Mouse (Mus musculus) spleen, adult 2 months (tissue): ENCODE measurements at regions not wholly inside any gene's neighbourhood (a gene's known extent, or its start where the extent isn't known, plus 50 kb on each side); places are given as distances from the start of the nearest gene placed in this dataset.

Experiments used
- DNase-seq, 2 experiments: peaks; one replicate each; pipeline versions ENCODE4 v3.0.0 to v3.0.0-alpha.2; 2012 to 2021; ENCODE audit warnings: low spot score in 2 of 2, low read depth in 1 of 2
- H3K27ac ChIP-seq: fragments of 200-500 bp; 2 replicates; pipeline ENCODE4 v1.5.1; 2012; ENCODE audit warnings: low read length, inconsistent platforms; ENCODE audit not compliant: insufficient read depth
- H3K27me3 ChIP-seq: fragments of 200-500 bp; 2 replicates; pipeline ENCODE4 v1.6.1; 2012; ENCODE audit warnings: mild to moderate bottlenecking, moderate library complexity, low read length, inconsistent platforms; ENCODE audit not compliant: control insufficient read depth, insufficient read depth
- H3K36me3 ChIP-seq: fragments of 200-500 bp; 2 replicates; pipeline ENCODE4 v1.6.1; 2012; ENCODE audit warnings: mild to moderate bottlenecking, low read length, inconsistent platforms; ENCODE audit not compliant: control insufficient read depth, insufficient read depth
- H3K4me1 ChIP-seq: fragments of 200-500 bp; 2 replicates; pipeline ENCODE4 v1.6.1; 2011; ENCODE audit warnings: inconsistent platforms; ENCODE audit not compliant: control insufficient read depth, insufficient read depth, insufficient read length
- H3K4me3 ChIP-seq: fragments of 200-500 bp; 2 replicates; pipeline ENCODE4 v1.5.1; 2011; ENCODE audit warnings: mild to moderate bottlenecking, inconsistent platforms; ENCODE audit not compliant: insufficient read depth, insufficient read length; ENCODE audit errors: extremely low read depth
- CTCF ChIP-seq: fragments of 200-500 bp; IDR thresholded peaks from 2 replicates; pipeline ENCODE4 v1.5.1; 2011; ENCODE audit warnings: mild to moderate bottlenecking, inconsistent platforms; ENCODE audit not compliant: insufficient read depth, insufficient read length, insufficient replicate concordance; ENCODE audit errors: extremely low read depth
- POLR2A ChIP-seq: fragments of 200-500 bp; IDR thresholded peaks from 2 replicates; pipeline ENCODE4 v1.6.1; 2011; ENCODE audit warnings: low read depth, low read length, inconsistent platforms
- WGBS: fragments of 180-500 bp; shearing (Covaris S2); methylation state at CpG from one replicate; pipeline ENCODE4 v1.1.7; 2018; 5-methylcytosine and 5-hydroxymethylcytosine counted together

DNA sequence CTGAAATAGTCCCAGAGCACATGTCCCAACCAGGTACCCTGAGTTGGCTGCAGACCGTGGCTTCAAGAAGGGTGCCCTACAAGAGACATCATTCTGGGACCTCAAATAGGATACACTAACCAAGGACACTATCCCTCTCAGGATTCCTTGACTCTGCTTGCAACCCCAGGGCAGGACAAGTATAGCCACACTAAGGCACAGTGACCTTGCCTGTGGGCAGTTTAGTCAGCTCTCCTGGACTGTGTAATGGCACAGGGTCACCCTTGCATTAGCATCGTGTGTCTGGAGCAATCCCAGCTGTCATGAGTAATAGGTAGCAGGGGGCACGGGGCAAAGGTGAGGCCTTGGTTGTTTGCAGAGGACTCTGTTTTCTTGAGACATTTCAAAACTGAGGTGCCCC lies 260.9 kb upstream of the Cdh4 start:
- no peaks in the 10 kb centered on the region for H3K4me1 ChIP-seq
- TF ChIP-seq CTCF: no peak
- no peak for TF ChIP-seq POLR2A
- no peak overlapping the region for H3K27ac ChIP-seq
- no peaks in the 10 kb centered on the region for H3K36me3 ChIP-seq
- H3K27me3 ChIP-seq: no peaks in the 10 kb centered on the region
- WGBS: 90% methylated on average over 3 of the region's 3 CpGs
- no peak overlapping the region for H3K4me3 ChIP-seq
- no peak for DNase-seq

DNA sequence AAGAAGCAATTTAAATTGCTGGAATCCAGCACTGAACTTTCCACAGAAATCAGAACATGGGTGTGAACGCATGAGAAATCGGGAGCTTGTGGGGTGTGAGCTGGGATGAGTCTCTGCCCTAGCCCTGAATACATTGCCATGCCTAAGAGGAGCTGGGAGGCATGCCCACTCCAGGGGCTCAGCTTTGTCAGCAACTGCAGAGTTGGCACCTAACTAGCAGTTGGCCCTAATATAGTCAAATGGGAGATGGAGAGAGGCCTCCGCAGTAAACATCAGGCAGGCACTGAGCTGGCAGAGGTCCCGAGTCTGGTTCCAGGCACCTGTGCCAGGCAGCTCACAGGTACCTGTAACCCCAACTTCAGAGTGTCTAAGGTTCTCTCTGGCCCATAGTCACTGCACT lies 260.1 kb upstream of the Cdh4 start:
- Histone ChIP-seq H3K4me3 (no peak overlapping the region), H3K36me3 (no peaks in the 10 kb centered on the region), H3K27me3 (no peaks in the 10 kb centered on the region), H3K4me1 (no peaks in the 10 kb centered on the region), H3K27ac (no peak overlapping the region)
- no peak for DNase-seq
- TF ChIP-seq CTCF (no peak), POLR2A (no peak)
- WGBS: 90% methylated on average over 4 of the region's 4 CpGs

DNA sequence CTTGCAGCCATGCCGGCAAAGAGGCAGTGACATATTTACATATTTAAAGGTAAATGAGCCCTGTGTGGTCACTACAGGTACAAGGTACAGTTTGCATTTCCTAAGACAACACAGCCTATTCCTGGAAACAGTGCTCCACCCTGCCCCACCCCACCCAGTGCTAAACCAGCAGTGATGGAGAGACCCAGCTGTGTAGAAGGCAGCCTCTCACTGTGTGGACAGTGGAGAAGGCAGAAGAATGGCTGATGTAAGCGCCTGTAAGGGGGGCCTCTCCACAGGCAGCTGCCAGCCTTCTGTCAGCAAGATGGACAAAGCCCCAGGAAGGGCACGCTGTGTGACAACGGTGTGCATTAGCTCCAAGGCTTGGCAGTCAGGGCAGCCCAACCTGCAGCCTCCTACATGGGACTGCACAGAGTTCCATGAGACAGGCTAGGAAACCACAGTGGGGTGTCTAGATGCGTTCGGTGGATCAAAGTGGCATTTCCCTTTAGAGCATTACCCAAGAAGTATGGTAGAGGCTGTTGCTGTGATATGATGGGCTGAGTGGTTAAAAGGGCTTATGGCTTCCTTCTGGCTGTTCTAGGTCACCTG lies 249.2 kb upstream of the Cdh4 start:
- WGBS: 80% methylated on average over 6 of the region's 6 CpGs
- TF ChIP-seq POLR2A: no peak
- TF ChIP-seq CTCF: no peak
- H3K27ac ChIP-seq: no peak overlapping the region
- no peak overlapping the region for H3K4me3 ChIP-seq
- DNase-seq: no peak
- no peaks in the 10 kb centered on the region for H3K36me3 ChIP-seq
- no peaks in the 10 kb centered on the region for H3K4me1 ChIP-seq
- H3K27me3 ChIP-seq: no peaks in the 10 kb centered on the region

DNA sequence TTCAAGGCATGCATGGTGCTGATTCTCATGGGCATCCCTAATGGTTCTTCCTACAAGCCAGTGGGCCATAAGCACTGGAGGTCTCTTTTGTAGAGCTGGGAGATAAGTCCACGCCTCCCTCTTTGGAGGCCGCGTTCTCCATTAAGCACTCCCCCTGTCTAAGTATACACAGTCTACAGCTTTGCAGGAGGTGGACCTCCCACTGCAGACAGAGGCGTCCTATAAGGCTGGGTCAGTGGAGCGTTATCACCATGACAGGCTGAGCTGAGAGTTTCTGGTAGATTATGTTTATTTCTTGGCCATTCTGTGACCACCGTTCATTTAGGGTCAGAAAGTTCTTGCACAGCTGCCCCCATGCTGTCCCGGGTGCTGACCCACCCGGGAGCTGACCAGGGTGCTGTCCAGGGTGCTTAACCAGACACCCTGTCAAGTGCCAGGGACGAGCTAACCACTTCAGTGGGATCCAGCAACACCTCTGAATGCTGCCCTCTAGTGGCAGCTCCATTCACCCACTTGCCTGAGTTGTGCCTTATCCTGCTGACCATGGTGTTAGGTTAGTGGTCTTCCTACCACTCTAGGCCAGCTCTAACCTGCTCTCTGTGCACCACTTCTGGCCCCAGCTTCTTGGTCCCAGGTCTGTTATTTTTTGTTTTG lies 248.6 kb upstream of the Cdh4 start:
- 45% methylated on average over 9 of the region's 9 CpGs for WGBS
- TF ChIP-seq POLR2A (no peak), CTCF (peak; percentile 15; the same call in 1 of the 2 replicates)
- H3K27me3 ChIP-seq: no peaks in the 10 kb centered on the region
- DNase-seq: peak in 1 of 2 experiments; percentile 6
- H3K36me3 ChIP-seq: no peaks in the 10 kb centered on the region
- H3K4me3 ChIP-seq: no peak overlapping the region
- no peaks in the 10 kb centered on the region for H3K4me1 ChIP-seq
- H3K27ac ChIP-seq: no peak overlapping the region

DNA sequence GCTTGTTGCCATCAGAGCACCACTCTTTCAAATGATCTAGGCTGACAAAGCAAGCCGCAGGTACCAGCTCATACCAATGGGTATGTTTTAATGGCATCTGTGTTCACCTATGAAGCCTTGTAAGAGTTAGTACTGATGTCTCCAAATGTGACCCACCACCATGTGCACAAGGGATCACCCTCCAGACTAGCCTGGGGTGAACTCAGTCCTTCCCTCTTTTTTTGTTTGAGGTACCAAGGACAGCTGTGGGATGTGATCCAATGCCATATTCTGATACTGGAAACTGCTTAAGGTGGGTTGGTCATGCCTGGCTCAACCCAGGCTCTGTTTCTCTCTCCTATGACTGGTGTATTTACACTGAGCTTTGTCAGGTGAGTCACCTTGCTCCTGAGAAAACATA lies 244.8 kb upstream of the Cdh4 start:
- TF ChIP-seq POLR2A: no peak
- TF ChIP-seq CTCF: no peak
- Histone ChIP-seq H3K36me3 (no peaks in the 10 kb centered on the region), H3K4me3 (no peak overlapping the region), H3K4me1 (no peaks in the 10 kb centered on the region), H3K27me3 (no peaks in the 10 kb centered on the region), H3K27ac (no peak overlapping the region)
- WGBS: 85% methylated on average over 1 of the region's 1 CpGs
- DNase-seq: no peak

DNA sequence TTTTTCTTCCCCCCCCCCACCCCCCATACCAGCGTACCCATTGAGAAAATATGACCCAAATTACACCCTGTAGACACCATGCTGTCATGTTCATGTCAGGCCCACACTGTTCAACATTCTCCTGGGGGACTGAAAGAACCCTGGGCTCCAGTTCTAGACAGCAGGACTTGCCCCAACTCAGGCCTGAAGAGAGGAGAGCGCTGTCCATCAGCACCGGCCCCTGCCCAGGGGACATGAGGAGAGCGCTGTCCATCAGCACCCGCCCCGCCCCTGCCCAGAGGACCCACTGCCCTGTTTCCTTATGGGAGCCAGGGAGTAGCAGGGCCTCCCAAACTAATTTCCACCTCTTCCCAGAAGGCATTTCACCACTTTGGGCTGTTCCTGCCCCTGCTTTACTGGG lies 241.7 kb upstream of the Cdh4 start:
- Histone ChIP-seq H3K27ac (no peak overlapping the region), H3K4me1 (no peaks in the 10 kb centered on the region), H3K27me3 (no peaks in the 10 kb centered on the region), H3K36me3 (no peaks in the 10 kb centered on the region), H3K4me3 (no peak overlapping the region)
- DNase-seq: no peak
- WGBS: 14% methylated on average over 6 of the region's 6 CpGs
- TF ChIP-seq POLR2A (no peak), CTCF (no peak)

DNA sequence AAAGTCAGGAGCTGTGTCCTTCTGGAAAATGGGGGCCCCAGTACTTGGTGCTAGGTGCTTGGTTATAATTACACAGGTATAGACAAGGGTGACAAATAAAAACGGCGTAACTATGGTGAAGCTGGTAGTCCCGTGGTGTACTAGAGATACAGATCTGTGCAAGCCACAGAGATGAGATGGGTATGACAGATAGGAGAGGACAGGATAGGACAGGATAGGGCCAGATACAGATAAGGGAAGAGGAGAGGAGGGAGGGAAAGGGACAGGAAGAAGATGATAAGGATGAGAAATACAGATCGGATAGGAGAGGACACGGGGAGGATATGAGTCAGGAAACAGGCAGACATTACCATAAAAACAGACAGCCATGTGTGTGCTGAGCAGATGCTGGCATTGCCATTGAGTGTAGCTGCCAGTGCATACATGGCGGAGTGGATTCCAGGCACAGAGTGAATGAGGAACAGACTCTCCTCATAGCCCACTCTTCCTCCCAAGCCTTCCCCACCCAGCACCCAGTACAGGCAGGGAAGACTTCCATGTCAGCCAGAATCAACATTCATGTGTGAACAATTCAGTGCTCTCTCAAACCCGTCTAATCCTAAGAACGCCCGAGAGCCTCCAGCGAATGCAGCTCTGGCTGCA lies 231.9 kb upstream of the Cdh4 start:
- Histone ChIP-seq H3K27ac (no peak overlapping the region), H3K4me3 (no peak overlapping the region), H3K4me1 (no peaks in the 10 kb centered on the region), H3K27me3 (no peaks in the 10 kb centered on the region), H3K36me3 (no peaks in the 10 kb centered on the region)
- 70% methylated on average over 10 of the region's 10 CpGs for WGBS
- TF ChIP-seq POLR2A (no peak), CTCF (no peak)
- DNase-seq: no peak
